Mouse (Mus musculus) myocyte (in vitro differentiated cells): ENCODE data around the gene Ankrd36. TPM values are rescaled to one million over a fixed set of nuclear protein-coding genes. Genes with fewer than 3 reads are reported as not detected.

Experiments used
- H3K27me3 ChIP-seq: one replicate; pipeline ENCODE4 v1.6.1; 2011; ENCODE audit not compliant: control insufficient read depth, insufficient read depth, insufficient read length
- H3K36me3 ChIP-seq: one replicate; pipeline ENCODE4 v1.6.1; 2011; ENCODE audit not compliant: control insufficient read depth, insufficient read depth
- H3K4me2 ChIP-seq: one replicate; pipeline ENCODE4 v1.6.1; 2011; ENCODE audit warnings: low read depth, control low read depth
- H3K4me3 ChIP-seq: one replicate; pipeline ENCODE4 v1.5.1; 2011; ENCODE audit warnings: mild to moderate bottlenecking, control low read depth, moderate library complexity
- H3K79me2 ChIP-seq: one replicate; pipeline ENCODE4 v1.6.1; 2011; ENCODE audit not compliant: control insufficient read depth, insufficient read depth
- H3ac ChIP-seq: one replicate; pipeline ENCODE4 v1.6.1; 2011; ENCODE audit not compliant: control insufficient read depth, insufficient read length
- CEBPB ChIP-seq: IDR thresholded peaks from 2 replicates; pipeline ENCODE4 v1.6.1; 2011; ENCODE audit warnings: mild to moderate bottlenecking, moderate library complexity; ENCODE audit not compliant: poor library complexity, insufficient read depth, severe bottlenecking
- E2F4 ChIP-seq: IDR thresholded peaks from one replicate; pipeline ENCODE4 v1.6.1; 2011; ENCODE audit warnings: mild to moderate bottlenecking, control low read depth, moderate library complexity; ENCODE audit not compliant: insufficient read depth
- MAX ChIP-seq: IDR thresholded peaks from one replicate; pipeline ENCODE4 v1.6.1; 2011; ENCODE audit warnings: low read depth, mild to moderate bottlenecking, control low read depth
- MYOD1 ChIP-seq, 3 experiments: IDR thresholded peaks; one replicate each; pipeline ENCODE4 v1.6.1; 2011; ENCODE audit warnings: control low read depth in 2 of 3, low read depth in 2 of 3, mild to moderate bottlenecking in 2 of 3, moderate library complexity in 1 of 3; ENCODE audit not compliant: insufficient read length in 2 of 3, control insufficient read depth in 1 of 3
- MYOG ChIP-seq, 3 experiments: IDR thresholded peaks; one replicate each; pipeline ENCODE4 v1.6.1; 2011; ENCODE audit warnings: control low read depth in 2 of 3, low read depth in 2 of 3, mild to moderate bottlenecking in 2 of 3; ENCODE audit not compliant: insufficient read length in 2 of 3, control insufficient read depth in 1 of 3, insufficient read depth in 1 of 3
- POLR2A ChIP-seq: IDR thresholded peaks from one replicate; pipeline ENCODE4 v1.6.1; 2011; ENCODE audit warnings: low read depth, mild to moderate bottlenecking, control low read depth, moderate library complexity; ENCODE audit not compliant: insufficient read length
- POLR2AphosphoS2 ChIP-seq: IDR thresholded peaks from one replicate; pipeline ENCODE4 v1.6.1; 2011; ENCODE audit warnings: low read depth, control low read depth; ENCODE audit not compliant: insufficient read length
- REST ChIP-seq: IDR thresholded peaks from one replicate; pipeline ENCODE4 v1.6.1; 2011; ENCODE audit warnings: mild to moderate bottlenecking, control low read depth, moderate library complexity; ENCODE audit not compliant: insufficient read depth, insufficient read length
- SRF ChIP-seq: IDR thresholded peaks from one replicate; pipeline ENCODE4 v1.6.1; 2011; ENCODE audit warnings: low read depth; ENCODE audit not compliant: control insufficient read depth, insufficient read length
- TCF12 ChIP-seq: IDR thresholded peaks from one replicate; pipeline ENCODE4 v1.6.1; 2011; ENCODE audit warnings: mild to moderate bottlenecking, control low read depth; ENCODE audit not compliant: poor library complexity, insufficient read depth, severe bottlenecking
- TCF3 ChIP-seq: IDR thresholded peaks from one replicate; pipeline ENCODE4 v1.6.1; 2011; ENCODE audit warnings: low read depth, control low read depth; ENCODE audit not compliant: insufficient read length
- USF1 ChIP-seq: IDR thresholded peaks from one replicate; pipeline ENCODE4 v1.6.1; 2011; ENCODE audit warnings: low read depth, mild to moderate bottlenecking, control low read depth, moderate library complexity
- polyA plus RNA-seq: library from polyadenylated mRNA; unstranded; fragments of >200 nt; fragmentation: generic; extraction: Trizol; gene quantifications from one replicate; pipeline ENCODE4 v1.2.1, GENCODE M21; 2012; ENCODE audit warnings: missing spikeins

The Ankrd36 gene
- polyA plus RNA-seq, 1 experiment = not detected

DNA sequence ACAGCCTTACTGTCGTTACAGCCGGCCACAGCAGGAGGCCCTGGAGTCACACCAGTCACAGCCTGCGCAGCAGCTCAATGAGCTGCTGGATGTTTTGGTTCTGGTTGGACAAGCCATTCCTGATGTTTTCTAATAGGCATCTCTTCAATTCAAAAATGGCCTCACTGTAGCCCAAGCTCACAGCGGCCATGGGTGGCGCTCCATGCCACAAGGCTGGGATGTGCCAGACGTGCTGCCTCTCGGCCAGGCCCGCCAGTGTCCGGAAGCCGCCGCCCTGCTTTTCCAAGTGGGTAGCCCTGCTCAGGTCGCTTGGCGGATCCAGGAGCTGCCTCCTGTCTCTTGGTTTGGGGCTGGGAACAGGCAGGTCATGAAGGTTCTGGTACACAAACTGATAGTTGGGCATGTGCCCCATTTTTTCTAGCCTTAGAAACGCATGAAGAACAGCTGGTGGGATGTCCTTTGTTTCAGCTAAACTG lies 146.2 kb downstream of the Ankrd36 start, which contains the start of gene Mrps24:
TSS of gene Mrps24 (minus strand) at position 51 of the 476 bp plus-strand sequence.
- no peaks in the 10 kb centered on the region for H3K79me2 ChIP-seq
- no peak for TF ChIP-seq TCF12
- TF ChIP-seq POLR2A = no peak
- no peak for TF ChIP-seq POLR2AphosphoS2
- H3K27me3 ChIP-seq = no peaks in the 10 kb centered on the region
- no peak within 1 kb of the TSS for H3K4me3 ChIP-seq
- no peak within 1 kb of the TSS for H3K4me2 ChIP-seq
- H3K36me3 ChIP-seq = peaks cover 15% of the 10 kb centered on the region
- no peak within 1 kb of the TSS for H3ac ChIP-seq

DNA sequence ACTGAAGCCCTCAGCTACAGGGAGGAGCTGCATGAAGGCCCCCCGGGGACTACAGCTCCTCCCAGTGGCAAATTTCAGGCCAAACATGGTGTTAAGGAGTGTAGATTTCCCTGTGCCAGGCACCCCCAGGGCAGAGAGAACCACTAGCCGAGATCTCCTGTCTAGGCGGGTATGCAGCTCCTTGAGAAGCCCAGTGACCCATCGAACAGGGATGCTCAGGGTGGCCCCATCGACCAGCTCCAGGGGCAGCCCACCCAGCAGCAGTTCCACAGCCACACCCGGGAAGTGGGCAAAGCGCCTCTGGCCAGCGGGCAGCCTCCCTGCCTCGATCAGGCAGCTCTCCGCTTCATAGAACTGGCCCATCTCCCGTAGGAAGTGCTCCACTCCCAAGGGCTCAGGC lies 146.8 kb downstream of the Ankrd36 start:
- Histone ChIP-seq H3K27me3 (no peaks in the 10 kb centered on the region), H3K4me2 (no peak overlapping the region), H3ac (no peak overlapping the region), H3K4me3 (no peak overlapping the region), H3K36me3 (peaks cover 15% of the 10 kb centered on the region), H3K79me2 (no peaks in the 10 kb centered on the region)
- TF ChIP-seq MAX (no peak), TCF3 (no peak), POLR2AphosphoS2 (no peak), E2F4 (no peak), REST (no peak), MYOG (IDR thresholded peaks at IDR 0.05; ENCODE audit: control insufficient read depth in 1 of 3, insufficient read depth in 1 of 3, insufficient read length in 2 of 3, low read depth in 2 of 3) (no peak), USF1 (no peak)

DNA sequence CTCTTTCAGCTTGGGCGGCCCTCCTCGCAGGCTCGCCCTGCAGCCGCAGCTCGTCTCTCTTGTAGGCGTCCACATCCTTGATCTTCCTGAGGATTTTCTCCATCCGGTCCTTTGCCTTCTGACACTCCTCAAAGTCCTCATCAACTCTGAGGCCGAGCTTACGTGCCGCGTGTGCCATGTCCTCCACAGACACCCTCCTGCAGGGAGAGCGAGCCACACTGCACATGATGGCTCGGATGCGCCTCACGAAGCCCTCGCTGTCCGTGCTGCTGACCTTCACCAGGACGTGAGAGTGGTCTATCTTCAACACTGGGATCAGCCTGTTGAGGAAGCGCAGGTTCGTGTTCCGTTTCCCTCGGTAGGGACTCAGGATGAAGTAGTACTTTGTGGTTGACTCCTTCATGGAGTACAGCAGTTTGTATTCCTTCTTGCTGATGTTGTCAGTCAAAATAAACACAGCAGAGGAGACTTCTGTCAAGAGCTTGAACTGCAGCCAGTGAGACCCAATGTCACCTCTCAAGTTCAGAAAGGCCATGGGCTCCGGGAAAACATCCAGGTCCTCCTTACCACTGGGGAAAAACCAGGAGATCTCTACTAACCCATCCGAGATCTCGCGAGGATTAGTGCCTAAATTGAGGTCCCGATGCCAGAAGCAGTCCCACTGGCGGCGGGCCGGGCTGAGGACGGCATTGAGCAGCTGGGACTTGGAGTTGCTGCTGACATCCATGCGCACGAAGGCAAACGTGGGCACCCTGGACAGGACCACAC lies 147.6 kb downstream of the Ankrd36 start:
- no peak overlapping the region for H3K4me3 ChIP-seq
- no peaks in the 10 kb centered on the region for H3K27me3 ChIP-seq
- TF ChIP-seq CEBPB (no peak), MAX (no peak), USF1 (no peak), E2F4 (no peak), MYOD1 (IDR thresholded peaks at IDR 0.05; ENCODE audit: control insufficient read depth in 1 of 3, insufficient read length in 2 of 3, low read depth in 2 of 3) (no peak), TCF12 (no peak), POLR2AphosphoS2 (no peak), POLR2A (no peak), REST (no peak), TCF3 (no peak), SRF (no peak), MYOG (IDR thresholded peaks at IDR 0.05; ENCODE audit: control insufficient read depth in 1 of 3, insufficient read depth in 1 of 3, insufficient read length in 2 of 3, low read depth in 2 of 3) (no peak)
- no peak overlapping the region for H3K4me2 ChIP-seq
- H3K79me2 ChIP-seq = no peaks in the 10 kb centered on the region
- no peak overlapping the region for H3ac ChIP-seq
- H3K36me3 ChIP-seq = peaks cover 15% of the 10 kb centered on the region

DNA sequence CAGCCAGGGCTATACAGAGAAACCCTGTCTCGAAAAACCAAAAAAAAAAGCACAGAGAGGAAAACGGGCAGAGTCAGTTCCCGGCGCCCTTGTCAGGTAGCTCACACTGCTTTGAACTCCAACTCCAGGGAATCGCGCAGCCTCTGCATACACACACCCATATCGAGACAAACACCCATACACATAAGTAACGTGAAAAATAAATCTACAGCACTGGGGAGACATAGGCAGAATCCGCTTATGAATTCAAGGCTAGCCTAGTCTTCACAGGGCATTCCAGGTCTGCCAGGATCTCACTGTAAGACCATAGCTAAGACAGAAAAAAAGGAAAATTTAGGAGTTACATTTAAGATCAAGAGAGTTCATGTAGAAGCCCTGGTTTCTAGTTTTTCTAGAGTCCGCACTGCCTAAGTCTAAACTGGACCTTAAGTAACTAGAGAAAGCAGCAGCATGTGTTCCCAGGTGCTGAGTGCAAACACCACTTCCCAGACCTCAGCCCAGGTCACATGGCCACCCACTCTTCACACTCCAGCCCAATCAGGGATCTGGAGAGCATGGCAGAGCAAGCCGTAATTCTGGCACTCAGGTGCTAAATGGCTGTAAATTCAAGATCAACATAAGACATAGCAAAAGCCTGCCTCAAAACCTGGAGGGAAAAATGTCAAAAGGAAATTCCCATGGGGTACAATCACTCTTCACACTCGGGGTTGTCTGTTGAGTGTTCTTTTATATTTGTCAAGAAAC lies 149.3 kb downstream of the Ankrd36 start:
- no peaks in the 10 kb centered on the region for H3K79me2 ChIP-seq
- H3K4me3 ChIP-seq = no peak overlapping the region
- peaks cover 15% of the 10 kb centered on the region for H3K36me3 ChIP-seq
- TF ChIP-seq POLR2AphosphoS2 = no peak
- TF ChIP-seq TCF12 = no peak
- no peak for TF ChIP-seq MAX
- TF ChIP-seq CEBPB = no peak
- no peaks in the 10 kb centered on the region for H3K27me3 ChIP-seq
- H3ac ChIP-seq = no peak overlapping the region
- no peak overlapping the region for H3K4me2 ChIP-seq

DNA sequence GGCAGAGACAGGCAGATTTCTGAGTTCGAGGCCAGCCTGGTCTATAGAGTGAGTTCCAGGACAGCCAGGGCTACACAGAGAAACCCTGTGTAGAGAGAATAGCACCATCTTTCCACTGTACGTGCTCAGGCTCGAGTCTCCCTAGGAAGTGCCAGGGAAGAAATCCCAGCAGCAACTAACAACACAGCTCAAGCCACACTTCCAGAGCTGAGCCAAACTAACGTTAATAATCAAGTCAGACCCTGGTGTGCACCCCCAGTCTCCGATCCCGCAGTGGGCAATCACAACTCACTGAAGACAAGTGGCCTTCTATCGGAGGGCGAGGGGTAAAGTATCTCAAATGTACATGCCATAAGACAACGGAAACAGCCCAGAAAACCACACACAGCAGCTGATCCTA lies 160.1 kb downstream of the Ankrd36 start:
- Histone ChIP-seq H3ac (no peak overlapping the region), H3K4me3 (no peak overlapping the region), H3K36me3 (no peaks in the 10 kb centered on the region), H3K4me2 (no peak overlapping the region), H3K27me3 (no peaks in the 10 kb centered on the region), H3K79me2 (peaks cover 87% of the 10 kb centered on the region)
- no peak for TF ChIP-seq E2F4
- TF ChIP-seq CEBPB = no peak
- no peak for TF ChIP-seq REST
